Mouse (Mus musculus): ENCODE measurements around the gene Agap1.

Gene Agap1

GRCm38 (mm10) chr1:89770298-89770697, 315.7 kb downstream of the Agap1 start:
- no peak for DNase-seq

GRCm38 (mm10) chr1:89775750-89776149, 321.1 kb downstream of the Agap1 start:
- DNase-seq = no peak

DNA sequence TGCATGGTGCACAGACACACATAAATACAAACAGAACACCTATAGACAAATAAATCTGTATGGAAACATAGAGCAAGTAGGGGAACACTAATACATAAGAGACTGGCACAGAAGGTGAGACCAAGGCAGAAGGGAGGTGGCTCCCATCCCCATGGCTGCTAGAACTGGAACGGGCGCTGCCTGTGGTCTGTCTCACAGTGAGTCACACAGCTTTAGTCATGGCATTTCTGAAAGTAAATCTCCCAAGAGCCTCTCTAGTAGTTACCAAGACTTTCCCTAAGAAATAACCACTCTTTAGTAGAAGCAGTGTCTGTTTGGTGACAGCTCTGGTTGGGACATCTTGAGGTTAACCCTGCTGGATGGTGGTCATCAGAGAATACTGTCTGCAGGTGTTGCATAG, 326.1 kb downstream of the Agap1 start:
- no peak for DNase-seq

GRCm38 (mm10) chr1:89781861-89782260, 327.3 kb downstream of the Agap1 start:
- DNase-seq = peak; percentile 66 to 69

GRCm38 (mm10) chr1:89786793-89787192, 332.2 kb downstream of the Agap1 start:
- DNase-seq = no peak

GRCm38 (mm10) chr1:89798724-89799123, 344.1 kb downstream of the Agap1 start:
- no peak for DNase-seq

DNA sequence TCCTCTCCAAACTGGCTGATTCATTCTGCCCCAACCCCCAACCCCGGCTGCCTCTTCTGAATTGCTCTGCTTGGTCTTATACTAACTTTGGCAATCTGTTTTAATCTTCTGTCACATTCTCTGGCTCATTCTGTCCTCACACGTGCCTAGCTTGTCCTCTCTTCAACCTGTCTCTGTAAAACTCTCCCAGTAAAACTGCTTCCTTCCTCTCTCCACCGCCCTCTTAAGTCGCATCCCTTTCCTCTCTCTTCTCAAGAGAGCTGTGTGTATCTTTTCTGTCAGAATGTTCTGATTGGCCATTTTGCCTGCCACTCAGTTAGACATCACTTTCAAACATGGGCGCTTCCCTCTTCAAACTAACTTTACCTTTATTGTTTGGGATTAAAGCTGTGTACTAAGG, 346.9 kb downstream of the Agap1 start:
- DNase-seq = no peak

DNA sequence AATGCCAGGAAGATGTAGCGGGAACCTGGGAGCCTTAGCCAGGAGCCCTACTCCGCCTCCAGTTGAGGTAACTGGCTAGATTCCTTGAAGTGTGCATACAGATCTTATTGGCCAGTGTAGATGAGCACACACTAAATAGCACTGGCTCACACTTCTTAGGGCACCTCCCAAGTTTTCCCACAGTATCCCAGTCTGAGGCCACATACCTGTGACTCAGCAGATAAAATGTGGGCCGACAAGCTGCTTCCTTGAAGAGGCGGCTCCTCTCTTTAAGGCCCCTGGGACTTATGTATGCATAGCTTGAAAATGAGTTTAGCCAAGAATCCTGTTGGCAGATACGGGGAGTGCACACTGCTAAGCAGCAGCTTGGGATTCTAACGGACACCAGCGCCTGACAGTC, 350.4 kb downstream of the Agap1 start:
- DNase-seq = no peak

- DNase-seq = no peak
Observed at GRCm38 (mm10) chr1:89812816-89813215, 358.2 kb downstream of the Agap1 start.

DNA sequence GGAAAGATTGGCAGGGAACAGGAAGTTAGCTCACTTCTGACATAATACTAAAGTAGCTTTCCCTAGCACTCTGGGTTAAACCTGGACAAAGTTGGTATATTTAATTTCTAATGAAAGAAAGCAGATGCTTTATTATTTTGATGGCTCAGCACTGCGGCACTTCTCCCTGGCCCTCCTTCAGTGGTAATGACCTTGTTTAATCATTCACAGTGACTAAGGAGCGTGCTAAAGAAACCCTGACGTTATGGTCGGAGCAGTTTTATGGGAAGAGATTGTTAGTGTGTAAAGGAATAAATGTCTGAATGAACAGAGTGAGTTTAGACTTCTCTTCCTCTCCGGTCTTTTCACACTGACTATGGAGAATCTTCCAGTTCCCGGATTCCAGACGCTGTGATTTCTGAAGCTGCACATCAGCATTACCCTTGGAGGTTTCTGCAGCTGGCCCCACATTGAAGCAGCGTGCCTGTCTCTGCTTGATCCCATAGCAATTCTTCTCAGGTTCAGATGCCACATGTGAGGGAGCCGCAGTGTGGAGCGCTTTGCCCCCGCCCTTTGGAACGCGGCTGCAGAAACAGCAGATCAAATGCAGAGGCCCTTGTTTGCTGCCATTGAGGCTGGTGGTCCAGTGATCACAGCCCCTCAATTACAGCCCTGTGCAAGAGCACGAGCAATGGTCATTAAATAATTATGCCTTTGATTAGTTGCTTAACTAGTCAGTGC, 362.0 kb downstream of the Agap1 start:
- peak; percentile 45 to 59 for DNase-seq

DNA sequence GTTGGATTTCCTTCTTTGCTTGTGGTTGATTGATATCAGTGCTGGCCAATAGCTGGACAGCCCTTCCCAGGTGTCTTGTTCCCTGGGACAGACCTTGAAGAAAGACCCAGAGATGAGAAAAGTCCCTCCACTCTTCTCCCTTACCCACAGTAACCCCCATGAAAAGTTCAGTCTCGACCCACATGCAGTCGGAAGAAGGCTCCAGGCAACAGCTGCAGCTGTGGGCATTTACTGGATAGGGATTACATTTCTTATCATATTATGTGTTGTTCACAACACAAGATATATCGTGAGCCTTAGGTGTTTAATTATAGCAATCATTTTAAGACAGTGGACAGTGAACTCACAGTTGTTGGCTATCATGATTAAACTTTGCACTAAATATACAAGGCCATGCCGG, 367.2 kb downstream of the Agap1 start:
- no peak for DNase-seq

DNA sequence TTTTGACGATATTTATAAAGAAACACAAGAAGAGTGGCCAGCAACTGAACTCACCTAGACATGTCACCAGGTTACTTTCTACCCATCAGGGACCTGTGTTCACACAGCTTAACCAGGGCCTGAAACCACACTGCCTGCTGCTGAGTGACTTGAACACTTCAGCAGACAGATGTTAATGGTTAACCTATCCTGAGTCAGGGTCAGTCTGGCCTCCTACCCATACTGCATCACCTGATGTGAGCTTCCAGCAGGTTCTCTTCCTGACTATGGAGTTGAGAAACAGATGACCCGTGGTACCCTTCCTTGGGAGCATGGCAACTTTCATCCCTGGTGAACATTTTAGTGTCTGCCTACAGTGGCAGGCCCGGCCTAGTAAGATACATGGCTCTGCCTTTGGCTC, 367.8 kb downstream of the Agap1 start:
- DNase-seq = peak; percentile 17 to 45

- no peak for DNase-seq
Observed at GRCm38 (mm10) chr1:89823036-89823435, 368.4 kb downstream of the Agap1 start.

DNA sequence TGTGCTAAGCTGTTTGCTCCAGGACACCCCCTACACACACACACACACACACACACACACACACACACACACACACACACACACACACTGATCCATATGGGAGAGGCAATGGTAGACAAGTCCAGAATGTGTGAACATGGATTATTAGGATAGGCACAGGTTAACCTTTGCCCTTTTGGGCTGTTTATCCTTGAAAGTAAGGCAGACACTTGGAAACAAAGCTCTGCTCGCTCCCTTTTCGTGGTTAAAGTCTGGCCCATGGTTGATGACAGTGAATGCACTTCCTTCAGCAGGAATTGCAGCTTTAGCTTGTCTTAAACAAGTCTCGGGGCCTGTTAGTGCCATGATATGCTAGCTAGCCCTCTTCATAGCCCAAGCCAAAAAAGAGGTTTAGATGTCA, 372.4 kb downstream of the Agap1 start:
- DNase-seq = no peak

DNA sequence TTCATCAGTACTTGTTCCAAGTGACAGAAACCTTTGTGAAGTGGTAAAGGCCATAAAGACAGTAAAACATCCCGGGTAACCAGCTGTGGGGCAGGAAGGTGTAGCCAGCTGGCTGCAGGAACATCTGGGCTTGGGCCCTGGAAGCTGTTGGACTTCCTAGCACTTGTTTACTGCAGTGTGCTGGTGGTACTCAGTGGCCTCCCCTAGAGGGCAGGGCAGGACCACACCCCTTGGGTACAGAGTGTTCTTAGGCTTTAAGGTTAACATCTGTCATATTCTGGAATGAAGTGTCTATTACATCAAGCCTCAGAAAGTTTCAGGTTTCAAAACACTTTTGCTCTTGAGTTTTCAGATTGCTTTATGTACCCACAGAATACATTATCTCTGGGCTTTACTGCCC, 376.5 kb downstream of the Agap1 start:
- DNase-seq = no peak

- DNase-seq = no peak
Observed at GRCm38 (mm10) chr1:89844064-89844463, 389.5 kb downstream of the Agap1 start.

- DNase-seq = no peak
Observed at GRCm38 (mm10) chr1:89845487-89845886, 390.9 kb downstream of the Agap1 start.

DNA sequence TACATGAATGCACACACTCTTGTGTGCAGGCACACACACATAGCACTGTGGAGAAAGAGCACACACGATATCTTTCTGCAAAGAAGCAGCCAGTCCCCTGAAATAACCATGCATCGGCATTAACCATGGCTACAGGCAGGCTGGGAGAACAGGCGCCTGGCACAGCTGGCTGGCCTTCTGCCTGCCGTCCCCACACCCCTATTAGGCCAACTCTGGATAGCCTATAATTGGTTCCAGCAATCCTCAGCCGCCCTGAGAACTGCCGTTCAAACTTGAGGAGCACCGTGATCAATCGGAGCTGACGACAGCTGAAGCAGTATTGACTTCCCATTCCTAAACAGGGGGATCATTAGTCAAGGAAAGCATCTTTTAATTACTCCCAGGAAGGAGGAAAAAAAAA, 391.5 kb downstream of the Agap1 start:
- DNase-seq = no peak

- DNase-seq = no peak
Observed at GRCm38 (mm10) chr1:89848356-89849039, 393.9 kb downstream of the Agap1 start.

DNA sequence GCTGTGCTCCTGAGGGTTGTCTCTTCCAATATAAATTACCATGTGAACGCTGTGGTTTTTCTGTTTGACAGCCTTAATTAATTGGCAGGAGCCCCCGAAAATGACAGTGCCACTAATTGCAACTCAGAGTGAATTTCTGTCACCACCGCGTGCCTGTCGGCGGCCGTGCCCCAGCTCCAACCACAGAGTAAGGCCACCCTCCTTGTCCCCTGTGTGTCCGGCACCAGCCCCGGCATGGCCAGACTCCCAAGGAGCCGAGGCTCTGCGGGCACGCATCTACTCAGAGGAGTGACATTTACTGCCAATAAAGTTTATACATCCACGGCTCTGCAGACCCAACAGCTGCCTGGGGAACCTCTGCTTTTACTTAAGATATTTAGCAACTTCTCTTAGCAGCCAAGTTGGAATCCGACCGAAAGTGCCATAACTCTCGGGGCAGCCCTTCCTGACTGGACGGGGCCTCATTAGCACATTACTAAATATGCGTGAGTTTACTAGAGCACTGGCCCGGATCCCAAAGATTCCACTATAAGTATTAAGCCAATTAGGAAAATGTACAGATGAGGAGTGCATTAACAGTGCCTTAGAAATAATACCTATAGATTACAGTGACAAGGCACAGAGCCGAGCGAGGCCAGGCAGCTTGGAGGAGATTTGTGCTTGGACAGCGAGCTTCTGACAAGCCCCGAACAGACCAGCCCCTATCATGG, 394.7 kb downstream of the Agap1 start:
- peak; percentile 20 to 29 for DNase-seq

GRCm38 (mm10) chr1:89849861-89850230, 395.2 kb downstream of the Agap1 start:
- no peak for DNase-seq

- peak in 1 of 2 experiments; percentile 28 for DNase-seq
Observed at GRCm38 (mm10) chr1:89850681-89851414, 396.2 kb downstream of the Agap1 start.

- DNase-seq = peak; percentile 71 to 72
Observed at GRCm38 (mm10) chr1:89859182-89859581, 404.6 kb downstream of the Agap1 start.

Measured in kidney, postnatal 4 days (tissue).